Mouse (Mus musculus): ENCODE data around the gene Acot3. TPM values are rescaled to one million over a fixed set of nuclear protein-coding genes. Genes with fewer than 3 reads are reported as not detected.
"Not testable (repeated sequence)": the region's sequence is repeated elsewhere in the genome, so short reads cannot be mapped to it uniquely, and the experiment has no call there.

Acot3 gene
- polyA plus RNA-seq, 1 experiment from 2014 or later, result 0.70 TPM

GRCm38 (mm10) chr12:84069582-84069981, 17.6 kb downstream of the Acot3 start:
- Histone ChIP-seq H3K27me3 (replicated peaks) (peaks cover 27% of the 10 kb centered on the region), H3K9ac (0 out of 2 replicates have a peak overlapping the region, but pooled peaks have one; percentile 40), H3K4me3 (peak overlapping the region; percentile 33), H3K4me2 (replicated peaks) (peak overlapping the region; percentile 63)
- not testable (repeated sequence) for H3K36me3 ChIP-seq; ATAC-seq (ENCODE audit: low FRiP score, low read depth); H3K4me1 ChIP-seq; H3K9me3 ChIP-seq; H3K27ac ChIP-seq
- WGBS, result 2% methylated on average over 41 of the region's 52 CpGs

GRCm38 (mm10) chr12:84071696-84072095, 19.8 kb downstream of the Acot3 start:
- Histone ChIP-seq H3K27me3 (replicated peaks) (peaks cover 25% of the 10 kb centered on the region), H3K4me2 (replicated peaks) (no peak overlapping the region), H3K27ac (no peak overlapping the region), H3K9me3 (no peaks in the 10 kb centered on the region), H3K4me1 (no peaks in the 10 kb centered on the region), H3K36me3 (no peaks in the 10 kb centered on the region), H3K9ac (no peak overlapping the region), H3K4me3 (no peak overlapping the region)
- WGBS, result 98% methylated on average over 2 of the region's 2 CpGs
- ATAC-seq (ENCODE audit: low FRiP score, low read depth), result no peak

GRCm38 (mm10) chr12:84077371-84077990, 25.5 kb downstream of the Acot3 start:
- Histone ChIP-seq H3K9me3 (no peaks in the 10 kb centered on the region), H3K27ac (no peak overlapping the region), H3K4me2 (replicated peaks) (no peak overlapping the region), H3K4me1 (no peaks in the 10 kb centered on the region), H3K9ac (no peak overlapping the region), H3K36me3 (no peaks in the 10 kb centered on the region), H3K27me3 (replicated peaks) (no peaks in the 10 kb centered on the region), H3K4me3 (no peak overlapping the region)
- 95% methylated on average over 4 of the region's 4 CpGs for WGBS
- no peak for ATAC-seq (ENCODE audit: low FRiP score, low read depth)

- ATAC-seq (ENCODE audit: low FRiP score, low read depth), result no peak
- 90% methylated on average over 2 of the region's 2 CpGs for WGBS
- H3K27me3 ChIP-seq (replicated peaks), result no peaks in the 10 kb centered on the region
- peaks cover 6% of the 10 kb centered on the region; the same call in 1 of the 2 replicates for H3K9me3 ChIP-seq
- no peak overlapping the region for H3K4me3 ChIP-seq
- H3K4me2 ChIP-seq (replicated peaks), result no peak overlapping the region
- H3K27ac ChIP-seq, result no peak overlapping the region
- H3K36me3 ChIP-seq, result no peaks in the 10 kb centered on the region
- no peak overlapping the region for H3K9ac ChIP-seq
- no peaks in the 10 kb centered on the region for H3K4me1 ChIP-seq
Measured at GRCm38 (mm10) chr12:84083842-84084241, 31.9 kb downstream of the Acot3 start.

GRCm38 (mm10) chr12:84084581-84084980, 32.6 kb downstream of the Acot3 start:
- no peak overlapping the region for H3K4me3 ChIP-seq
- peaks cover 12% of the 10 kb centered on the region for H3K9me3 ChIP-seq
- H3K9ac ChIP-seq, result no peak overlapping the region
- H3K36me3 ChIP-seq, result no peaks in the 10 kb centered on the region
- H3K27me3 ChIP-seq (replicated peaks), result no peaks in the 10 kb centered on the region
- H3K4me2 ChIP-seq (replicated peaks), result no peak overlapping the region
- whole genome bisulfite sequencing, result 87% methylated on average over 4 of the region's 4 CpGs
- ATAC-seq (ENCODE audit: low FRiP score, low read depth), result no peak
- H3K4me1 ChIP-seq, result no peaks in the 10 kb centered on the region
- no peak overlapping the region for H3K27ac ChIP-seq

GRCm38 (mm10) chr12:84094666-84095065, 42.7 kb downstream of the Acot3 start:
- peaks cover 16% of the 10 kb centered on the region; the same call in 1 of the 2 replicates for H3K9me3 ChIP-seq
- H3K9ac ChIP-seq; H3K27ac ChIP-seq; H3K4me1 ChIP-seq; H3K36me3 ChIP-seq; ATAC-seq (ENCODE audit: low FRiP score, low read depth); H3K27me3 ChIP-seq (replicated peaks); H3K4me2 ChIP-seq (replicated peaks); H3K4me3 ChIP-seq: not testable (repeated sequence)
- WGBS, result 89% methylated on average over 5 of the region's 5 CpGs

- Histone ChIP-seq H3K4me2 (replicated peaks) (no peak overlapping the region), H3K9me3 (0 out of 2 replicates have a peak, but pooled peaks cover 3% of the 10 kb centered on the region), H3K4me1 (no peaks in the 10 kb centered on the region), H3K9ac (no peak overlapping the region), H3K36me3 (no peaks in the 10 kb centered on the region), H3K4me3 (no peak overlapping the region), H3K27me3 (replicated peaks) (no peaks in the 10 kb centered on the region), H3K27ac (no peak overlapping the region)
- ATAC-seq (ENCODE audit: low FRiP score, low read depth), result no peak
- WGBS, result 95% methylated on average over 2 of the region's 2 CpGs
Measured at GRCm38 (mm10) chr12:84099605-84100004, 47.7 kb downstream of the Acot3 start.

GRCm38 (mm10) chr12:84100071-84100470, 48.1 kb downstream of the Acot3 start:
- Histone ChIP-seq H3K36me3 (no peaks in the 10 kb centered on the region), H3K4me3 (no peak overlapping the region), H3K4me2 (replicated peaks) (peak overlapping the region; percentile 75), H3K4me1 (no peaks in the 10 kb centered on the region), H3K27ac (no peak overlapping the region), H3K9me3 (0 out of 2 replicates have a peak, but pooled peaks cover 3% of the 10 kb centered on the region), H3K27me3 (replicated peaks) (no peaks in the 10 kb centered on the region), H3K9ac (no peak overlapping the region)
- no peak for ATAC-seq (ENCODE audit: low FRiP score, low read depth)
- 43% methylated on average over 1 of the region's 1 CpGs for WGBS

- Histone ChIP-seq H3K4me2 (replicated peaks) (peak within 1 kb of the TSS; percentile 75), H3K4me3 (peak within 1 kb of the TSS; percentile 51), H3K9ac (peak within 1 kb of the TSS; percentile 58)
- not testable (repeated sequence) for H3K4me1 ChIP-seq; H3K27me3 ChIP-seq (replicated peaks); H3K27ac ChIP-seq; H3K9me3 ChIP-seq; H3K36me3 ChIP-seq
- peak; percentile 75; the same call in 1 of the 2 replicates for ATAC-seq (ENCODE audit: low FRiP score, low read depth)
- WGBS, result under 1% methylated on average over 79 of the region's 80 CpGs
Measured at GRCm38 (mm10) chr12:84100604-84101492, 48.9 kb downstream of the Acot3 start, which contains the start of gene Acot6. Gene Acot6 (plus strand): TSS chr12:84100654.

- Histone ChIP-seq H3K27ac (no peak overlapping the region), H3K9me3 (no peaks in the 10 kb centered on the region), H3K36me3 (no peaks in the 10 kb centered on the region), H3K4me2 (replicated peaks) (peak overlapping the region; percentile 75), H3K4me1 (no peaks in the 10 kb centered on the region), H3K9ac (no peak overlapping the region; the same call in 1 of the 2 replicates), H3K4me3 (peak overlapping the region; percentile 51; the same call in 1 of the 2 replicates), H3K27me3 (replicated peaks) (no peaks in the 10 kb centered on the region)
- ATAC-seq (ENCODE audit: low FRiP score, low read depth), result no peak
- WGBS, result 56% methylated on average over 2 of the region's 2 CpGs
Measured at GRCm38 (mm10) chr12:84101493-84101845, 49.5 kb downstream of the Acot3 start.

GRCm38 (mm10) chr12:84107012-84107411, 55.1 kb downstream of the Acot3 start:
- H3K9me3 ChIP-seq, result no peaks in the 10 kb centered on the region
- H3K4me2 ChIP-seq (replicated peaks), result no peak overlapping the region
- no peaks in the 10 kb centered on the region for H3K27me3 ChIP-seq (replicated peaks)
- no peaks in the 10 kb centered on the region for H3K36me3 ChIP-seq
- 62% methylated on average over 3 of the region's 3 CpGs for WGBS
- no peak for ATAC-seq (ENCODE audit: low FRiP score, low read depth)
- H3K27ac ChIP-seq, result no peak overlapping the region
- H3K4me1 ChIP-seq, result no peaks in the 10 kb centered on the region
- no peak overlapping the region for H3K4me3 ChIP-seq
- no peak overlapping the region for H3K9ac ChIP-seq

- H3K9ac ChIP-seq, result no peak overlapping the region
- no peak overlapping the region for H3K27ac ChIP-seq
- H3K4me1 ChIP-seq, result no peaks in the 10 kb centered on the region
- no peaks in the 10 kb centered on the region for H3K27me3 ChIP-seq (replicated peaks)
- no peaks in the 10 kb centered on the region for H3K36me3 ChIP-seq
- no peak overlapping the region for H3K4me2 ChIP-seq (replicated peaks)
- whole genome bisulfite sequencing, result 64% methylated on average over 1 of the region's 1 CpGs
- no peaks in the 10 kb centered on the region for H3K9me3 ChIP-seq
- H3K4me3 ChIP-seq, result no peak overlapping the region
- no peak for ATAC-seq (ENCODE audit: low FRiP score, low read depth)
Measured at GRCm38 (mm10) chr12:84107692-84108091, 55.7 kb downstream of the Acot3 start.
